Mouse (Mus musculus) C2C12 (cell line): ENCODE data around the gene Serpinb1b. TPM values are rescaled to one million over a fixed set of nuclear protein-coding genes. Genes with fewer than 3 reads are reported as not detected.

ENCODE experiments used
- H3K27me3 ChIP-seq: one replicate; pipeline ENCODE4 v1.6.1; 2011; ENCODE audit not compliant: control insufficient read depth, insufficient read depth, insufficient read length
- H3K36me3 ChIP-seq: one replicate; pipeline ENCODE4 v1.6.1; 2011; ENCODE audit not compliant: control insufficient read depth, insufficient read depth
- H3K4me3 ChIP-seq: one replicate; pipeline ENCODE4 v1.5.1; 2011; ENCODE audit warnings: mild to moderate bottlenecking, control low read depth; ENCODE audit not compliant: poor library complexity, insufficient read depth, severe bottlenecking
- H3K79me2 ChIP-seq: one replicate; pipeline ENCODE4 v1.6.1; 2011; ENCODE audit not compliant: control insufficient read depth, insufficient read depth
- H3K79me3 ChIP-seq: one replicate; pipeline ENCODE4 v1.6.1; 2011; ENCODE audit warnings: low read depth, control low read depth
- H3ac ChIP-seq: one replicate; pipeline ENCODE3; 2011; ENCODE audit warnings: low read depth; ENCODE audit not compliant: control insufficient read depth, insufficient read length
- CEBPB ChIP-seq: IDR thresholded peaks from one replicate; pipeline ENCODE4 v1.6.1; 2011; ENCODE audit warnings: low read depth, mild to moderate bottlenecking, control low read depth, moderate library complexity
- CTCF ChIP-seq: IDR thresholded peaks from one replicate; pipeline ENCODE4 v1.5.1; 2011; ENCODE audit not compliant: control insufficient read depth, insufficient read depth, insufficient read length
- FOSL1 ChIP-seq: IDR thresholded peaks from one replicate; pipeline ENCODE4 v1.8.0; 2011; ENCODE audit warnings: mild to moderate bottlenecking, low read length; ENCODE audit not compliant: poor library complexity, insufficient read depth, severe bottlenecking
- MAX ChIP-seq: IDR thresholded peaks from one replicate; pipeline ENCODE4 v1.6.1; 2011; ENCODE audit warnings: mild to moderate bottlenecking, control low read depth
- MYOD1 ChIP-seq: IDR thresholded peaks from one replicate; pipeline ENCODE4 v1.6.1; 2011; ENCODE audit warnings: low read depth; ENCODE audit not compliant: control insufficient read depth, insufficient read length
- MYOG ChIP-seq: IDR thresholded peaks from one replicate; pipeline ENCODE4 v1.6.1; 2011; ENCODE audit not compliant: control insufficient read depth, insufficient read length; ENCODE audit errors: extremely low read depth
- USF1 ChIP-seq: IDR thresholded peaks from one replicate; pipeline ENCODE4 v1.6.1; 2011; ENCODE audit warnings: low read depth, mild to moderate bottlenecking, control low read depth, moderate library complexity
- polyA plus RNA-seq: library from polyadenylated mRNA; unstranded; fragments of >200 nt; fragmentation: generic; extraction: Trizol; gene quantifications from one replicate; pipeline ENCODE4 v1.2.1, GENCODE M21; 2012; ENCODE audit warnings: missing spikeins

The Serpinb1b gene
- polyA plus RNA-seq, 1 experiment = 0.11 TPM

GRCm38 (mm10) chr13:33074029-33074428 is 4.3 kb upstream of the Serpinb1b start:
- Histone ChIP-seq H3K27me3 (no peaks in the 10 kb centered on the region), H3K79me3 (no peaks in the 10 kb centered on the region), H3K4me3 (no peak overlapping the region), H3ac (no peak overlapping the region), H3K36me3 (no peaks in the 10 kb centered on the region), H3K79me2 (no peaks in the 10 kb centered on the region)
- TF ChIP-seq CTCF (peak; percentile 66), CEBPB (no peak)

GRCm38 (mm10) chr13:33076247-33076646 is 2.1 kb upstream of the Serpinb1b start:
- no peak overlapping the region for H3K4me3 ChIP-seq
- no peaks in the 10 kb centered on the region for H3K27me3 ChIP-seq
- no peaks in the 10 kb centered on the region for H3K79me3 ChIP-seq
- no peak overlapping the region for H3ac ChIP-seq
- H3K79me2 ChIP-seq = no peaks in the 10 kb centered on the region
- no peaks in the 10 kb centered on the region for H3K36me3 ChIP-seq
- TF ChIP-seq MYOD1 (no peak), USF1 (no peak), MYOG (no peak), MAX (no peak)

GRCm38 (mm10) chr13:33077026-33077685 is 1.2 kb upstream of the Serpinb1b start:
- Histone ChIP-seq H3ac (no peak overlapping the region), H3K79me2 (no peaks in the 10 kb centered on the region), H3K4me3 (no peak overlapping the region), H3K27me3 (no peaks in the 10 kb centered on the region), H3K36me3 (no peaks in the 10 kb centered on the region), H3K79me3 (no peaks in the 10 kb centered on the region)
- TF ChIP-seq MYOG (no peak), CEBPB (no peak), MYOD1 (no peak)

GRCm38 (mm10) chr13:33079391-33079790 is 1.0 kb downstream of the Serpinb1b start:
- Histone ChIP-seq H3K79me2 (no peaks in the 10 kb centered on the region), H3K36me3 (no peaks in the 10 kb centered on the region), H3K27me3 (no peaks in the 10 kb centered on the region), H3ac (no peak overlapping the region), H3K79me3 (no peaks in the 10 kb centered on the region), H3K4me3 (no peak overlapping the region)
- TF ChIP-seq CEBPB = no peak
- TF ChIP-seq FOSL1 = no peak

- Histone ChIP-seq H3ac (no peak overlapping the region), H3K79me3 (no peaks in the 10 kb centered on the region)
Observed at GRCm38 (mm10) chr13:33080356-33080755, 2.0 kb downstream of the Serpinb1b start.

GRCm38 (mm10) chr13:33083834-33084233 is 5.5 kb downstream of the Serpinb1b start:
- no peaks in the 10 kb centered on the region for H3K79me3 ChIP-seq
- no peaks in the 10 kb centered on the region for H3K36me3 ChIP-seq
- H3ac ChIP-seq = no peak overlapping the region
- H3K27me3 ChIP-seq = no peaks in the 10 kb centered on the region
- H3K4me3 ChIP-seq = no peak overlapping the region
- H3K79me2 ChIP-seq = no peaks in the 10 kb centered on the region
- no peak for TF ChIP-seq FOSL1
- TF ChIP-seq MYOD1 = no peak
- no peak for TF ChIP-seq MAX
- no peak for TF ChIP-seq MYOG
- TF ChIP-seq USF1 = no peak
- TF ChIP-seq CTCF = no peak
- no peak for TF ChIP-seq CEBPB

More at GRCm38 (mm10) chr13:33080356-33080755, 2.0 kb downstream of the Serpinb1b start:
- no peak for TF ChIP-seq CEBPB
- peak; percentile 11 for TF ChIP-seq CTCF
- no peak for TF ChIP-seq MYOD1
- TF ChIP-seq USF1 = no peak
- TF ChIP-seq MYOG = no peak
- no peak for TF ChIP-seq FOSL1
- TF ChIP-seq MAX = no peak
- Histone ChIP-seq H3K27me3 (no peaks in the 10 kb centered on the region), H3K4me3 (no peak overlapping the region), H3K36me3 (no peaks in the 10 kb centered on the region), H3K79me2 (no peaks in the 10 kb centered on the region)
